Mouse (Mus musculus): ENCODE measurements around the gene Mtf2.
"Not testable (repeated sequence)": the region's sequence is repeated elsewhere in the genome, so short reads cannot be mapped to it uniquely, and the experiment has no call there.

Gene Mtf2

GRCm38 (mm10) chr5:108085440-108085839 lies 20.0 kb downstream of the Mtf2 start:
- DNase-seq, result no peak

GRCm38 (mm10) chr5:108092731-108093130 lies 27.3 kb downstream of the Mtf2 start:
- not testable (repeated sequence) for DNase-seq

- DNase-seq, result no peak
These were observed 32.2 kb downstream of the Mtf2 start for GRCm38 (mm10) chr5:108097676-108098075.

- peak in 1 of 2 experiments; percentile 25 for DNase-seq
These were observed 34.7 kb downstream of the Mtf2 start for GRCm38 (mm10) chr5:108100196-108100595.

- DNase-seq, result no peak
These were observed 38.8 kb downstream of the Mtf2 start for GRCm38 (mm10) chr5:108104306-108104705.

GRCm38 (mm10) chr5:108109346-108109745 lies 43.9 kb downstream of the Mtf2 start:
- DNase-seq, result peak; percentile 21 to 31

- DNase-seq, result no peak
These were observed 52.2 kb downstream of the Mtf2 start for GRCm38 (mm10) chr5:108117693-108118092.

- no peak for DNase-seq
These were observed 54.9 kb downstream of the Mtf2 start for GRCm38 (mm10) chr5:108120221-108120900.

GRCm38 (mm10) chr5:108131849-108132440 lies 66.5 kb downstream of the Mtf2 start:
- peak in 1 of 2 experiments; percentile 40 for DNase-seq

- DNase-seq, result peak; percentile 99
These were observed 67.2 kb downstream of the Mtf2 start, which contains the start of the genes Tmed5 and Ccdc18 for GRCm38 (mm10) chr5:108132441-108133243. Gene Tmed5, minus strand, starts transcription at chr5:108132620. Gene Ccdc18, plus strand, starts transcription at chr5:108132875.

GRCm38 (mm10) chr5:108152592-108152991 lies 87.1 kb downstream of the Mtf2 start:
- DNase-seq, result no peak
